Mouse (Mus musculus): ENCODE results near the gene Trim2. TPM values are rescaled to one million over a fixed set of nuclear protein-coding genes. Genes with fewer than 3 reads are reported as not detected.

Trim2 gene
- total RNA-seq, 2 experiments from 2014 or later = 5.1 to 5.8 TPM

DNA sequence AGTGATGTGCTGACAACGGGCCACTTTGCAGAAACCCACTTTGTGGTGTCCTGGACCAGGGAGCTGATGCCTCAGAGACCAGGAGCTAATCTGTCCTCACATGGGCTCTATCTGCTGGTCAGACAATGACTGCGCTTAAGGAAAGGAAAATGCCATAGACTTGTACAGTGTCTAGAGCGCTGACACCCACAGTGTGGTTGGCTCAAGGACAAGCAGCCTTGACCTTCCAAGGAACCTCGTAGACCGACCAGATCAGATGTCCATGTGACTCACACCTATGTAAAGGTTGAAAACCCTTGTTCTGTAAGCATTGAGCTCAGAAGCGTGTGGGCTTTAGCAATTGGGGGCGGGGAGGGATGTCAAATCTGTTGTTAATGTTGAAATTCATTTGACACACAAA, 98.2 kb downstream of the Trim2 start:
- intact Hi-C loops (cut with DNase I) = no loop called here
- no peak for DNase-seq

DNA sequence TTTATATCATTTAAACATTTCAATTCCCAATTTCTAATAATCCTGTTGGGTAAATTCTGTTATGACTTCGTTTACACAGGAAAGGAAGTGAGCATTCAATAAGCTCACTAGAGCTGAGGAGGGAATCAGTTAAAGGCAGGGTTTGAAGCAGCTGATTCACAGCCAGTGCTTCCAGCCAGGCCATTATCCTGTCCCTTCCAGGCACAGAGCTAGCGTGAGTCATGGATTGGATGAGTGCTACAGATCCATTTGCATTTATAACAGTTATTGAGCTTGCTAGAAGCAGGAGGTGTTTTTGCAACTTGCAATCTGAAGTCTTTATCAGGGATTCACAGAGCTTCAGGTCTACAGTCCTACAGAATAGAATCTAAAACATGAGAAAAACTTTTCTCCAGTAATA, 99.3 kb downstream of the Trim2 start:
- intact Hi-C loops (cut with DNase I) = no loop called here
- DNase-seq = no peak

DNA sequence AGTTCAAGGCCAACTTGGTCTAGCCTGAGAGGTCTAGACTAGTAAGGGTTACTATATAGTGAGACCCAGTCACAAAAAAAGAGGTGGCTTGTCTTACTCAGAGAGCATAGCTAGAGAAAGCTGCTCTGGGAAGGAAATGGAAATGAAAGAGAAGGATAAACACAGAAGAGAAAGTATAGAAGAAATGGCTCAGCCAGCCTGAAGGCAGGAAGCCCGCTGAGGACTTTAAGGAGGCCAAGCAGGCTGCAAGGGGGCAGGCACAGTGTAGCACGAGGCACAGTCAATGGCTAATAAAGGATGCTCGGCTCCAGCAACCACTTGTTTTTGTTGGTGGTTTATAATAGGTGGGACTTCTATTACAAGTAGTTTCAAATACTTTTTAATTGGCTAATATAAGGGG, 100.6 kb downstream of the Trim2 start:
- DNase-seq = no peak
- intact Hi-C loops (cut with DNase I) = no loop called here

DNA sequence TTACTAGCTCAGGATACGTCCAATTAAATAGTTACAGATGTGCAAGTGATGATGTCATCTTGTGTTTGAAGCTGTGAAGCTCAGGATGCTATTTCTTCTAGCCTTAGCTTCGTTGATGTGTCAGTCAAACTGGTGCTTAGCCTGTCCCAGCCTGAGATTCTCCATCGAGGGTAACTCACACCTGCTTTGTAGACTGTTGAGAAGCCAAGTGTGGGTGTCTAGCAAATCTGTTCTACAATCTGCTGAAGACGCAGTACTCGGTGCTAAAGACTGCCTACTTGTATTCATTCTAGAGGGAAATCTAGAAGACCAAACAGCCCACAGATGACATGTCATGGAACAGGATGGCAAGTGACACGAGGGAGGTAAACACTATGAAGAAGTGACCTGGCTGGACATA, 101.0 kb downstream of the Trim2 start:
- intact Hi-C loops (cut with DNase I) = no loop called here
- DNase-seq = no peak

DNA sequence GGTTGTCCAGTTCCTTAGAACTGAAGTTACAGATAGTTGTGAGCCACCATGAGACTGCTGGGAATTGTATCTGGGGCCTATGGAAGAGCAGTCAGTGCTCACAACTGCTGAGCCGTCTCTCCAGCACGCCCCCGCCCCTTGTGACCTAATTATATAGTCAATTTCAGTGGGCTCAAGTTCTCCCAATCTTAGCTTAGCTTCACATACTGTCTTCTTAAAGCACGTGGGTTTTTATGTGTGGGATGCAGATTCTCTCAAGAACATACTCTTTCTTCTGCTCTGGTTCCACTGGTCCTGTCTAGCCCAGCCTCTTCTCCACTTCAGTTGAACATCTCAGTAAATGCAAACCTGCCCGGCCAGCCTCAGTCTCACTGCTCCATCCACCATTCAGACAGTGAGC, 102.0 kb downstream of the Trim2 start:
- intact Hi-C loops (cut with DNase I) = no loop called here
- no peak for DNase-seq

DNA sequence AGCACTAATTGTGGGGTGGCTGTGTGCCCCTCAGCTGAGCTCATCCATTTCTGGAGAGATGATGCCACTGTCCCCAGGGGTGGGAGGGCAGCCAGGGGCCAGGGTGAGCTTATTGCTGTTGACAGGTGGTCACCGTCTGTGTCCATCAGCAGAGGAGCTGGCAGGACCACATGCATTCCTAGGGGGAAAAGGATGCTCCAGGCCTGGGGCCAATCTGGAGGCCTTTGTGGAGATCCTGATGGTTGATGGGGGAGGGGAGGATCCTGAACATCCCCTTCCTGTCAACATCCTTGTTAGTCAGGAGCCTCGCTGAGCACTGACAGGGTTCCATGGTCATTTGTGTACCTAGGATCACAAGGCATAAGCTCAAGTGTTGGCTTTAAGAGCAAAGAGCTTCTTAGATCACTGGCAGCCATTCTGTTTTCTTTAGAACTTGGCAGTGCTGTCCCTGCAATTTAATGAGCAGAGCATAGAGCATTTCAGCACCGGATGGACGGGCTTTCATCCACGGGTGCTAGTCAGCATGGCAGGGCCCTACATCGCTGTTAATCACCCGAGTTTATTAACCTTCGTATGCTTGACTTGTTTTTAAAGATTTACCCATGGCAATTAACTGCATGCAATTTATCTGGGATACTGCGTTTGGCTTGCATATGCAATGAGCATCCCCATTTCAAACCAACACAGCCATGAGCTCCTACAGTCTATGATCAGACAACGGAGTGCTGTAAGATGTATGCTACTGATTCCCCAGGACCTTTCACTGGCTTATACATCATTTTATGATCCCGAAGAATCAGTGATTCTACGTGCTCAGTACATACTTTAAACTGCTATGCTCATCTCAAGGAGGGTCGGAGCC, 105.9 kb downstream of the Trim2 start:
- intact Hi-C loops (cut with DNase I) = no loop called here
- DNase-seq = no peak

DNA sequence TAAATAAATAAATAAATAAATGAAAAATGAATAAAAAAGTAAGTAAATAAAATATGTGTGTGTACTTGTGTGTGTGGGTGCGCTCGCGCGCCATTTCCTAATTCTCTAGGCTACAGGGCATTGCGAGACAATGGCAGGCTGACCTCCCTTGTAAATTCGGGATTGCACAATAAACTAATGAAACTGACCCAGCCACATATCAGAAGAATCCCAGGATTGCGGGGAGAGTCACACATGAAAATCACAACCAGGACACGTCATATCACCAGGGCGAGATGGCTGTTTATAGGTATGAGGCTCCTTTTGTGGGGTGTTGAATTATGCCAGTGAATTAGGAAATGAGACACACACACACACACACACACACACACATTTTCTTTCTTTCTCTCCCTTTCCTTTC, 107.2 kb downstream of the Trim2 start:
- DNase-seq = no peak
- intact Hi-C loops (cut with DNase I) = no loop called here

DNA sequence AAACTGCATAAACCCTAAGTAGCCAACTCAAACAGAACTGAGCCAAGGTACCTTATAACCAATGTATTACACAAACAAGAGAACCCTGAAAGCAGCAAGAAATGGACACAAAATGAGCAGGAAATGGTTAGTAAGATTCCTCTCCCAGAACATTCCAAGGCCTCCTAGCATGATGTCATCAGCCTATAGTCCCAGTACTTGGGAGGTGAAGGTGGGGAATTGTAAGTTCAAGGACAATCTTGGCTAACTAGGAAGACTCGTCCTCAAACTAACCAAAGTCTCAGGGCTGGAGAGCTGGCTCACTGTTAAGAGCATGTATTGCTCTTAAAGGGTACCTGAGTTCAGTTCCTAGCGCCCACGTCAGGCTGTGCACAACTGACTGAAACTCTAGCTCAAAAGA, 108.4 kb downstream of the Trim2 start:
- intact Hi-C loops (cut with DNase I) = no loop called here
- DNase-seq = no peak

DNA sequence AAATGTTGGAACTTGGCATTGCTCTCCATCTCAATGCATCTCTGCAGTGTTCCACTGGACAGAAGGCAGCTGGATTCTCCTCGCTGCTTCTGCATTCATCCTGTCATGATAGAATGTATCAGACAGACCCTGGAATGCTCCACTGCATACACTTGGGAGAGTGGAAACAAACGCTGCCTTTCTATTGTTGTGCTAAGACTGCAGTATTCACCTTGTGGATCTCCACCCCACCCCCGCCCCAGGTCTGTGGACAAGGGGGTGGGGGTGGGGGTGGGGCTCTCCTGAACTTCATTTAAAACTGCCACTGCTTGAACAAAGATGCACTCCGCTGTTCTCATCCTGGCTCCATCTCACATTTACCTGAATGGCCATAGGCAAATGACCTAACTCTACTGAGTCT, 112.8 kb downstream of the Trim2 start:
- DNase-seq = no peak
- intact Hi-C loops (cut with DNase I) = no loop called here

DNA sequence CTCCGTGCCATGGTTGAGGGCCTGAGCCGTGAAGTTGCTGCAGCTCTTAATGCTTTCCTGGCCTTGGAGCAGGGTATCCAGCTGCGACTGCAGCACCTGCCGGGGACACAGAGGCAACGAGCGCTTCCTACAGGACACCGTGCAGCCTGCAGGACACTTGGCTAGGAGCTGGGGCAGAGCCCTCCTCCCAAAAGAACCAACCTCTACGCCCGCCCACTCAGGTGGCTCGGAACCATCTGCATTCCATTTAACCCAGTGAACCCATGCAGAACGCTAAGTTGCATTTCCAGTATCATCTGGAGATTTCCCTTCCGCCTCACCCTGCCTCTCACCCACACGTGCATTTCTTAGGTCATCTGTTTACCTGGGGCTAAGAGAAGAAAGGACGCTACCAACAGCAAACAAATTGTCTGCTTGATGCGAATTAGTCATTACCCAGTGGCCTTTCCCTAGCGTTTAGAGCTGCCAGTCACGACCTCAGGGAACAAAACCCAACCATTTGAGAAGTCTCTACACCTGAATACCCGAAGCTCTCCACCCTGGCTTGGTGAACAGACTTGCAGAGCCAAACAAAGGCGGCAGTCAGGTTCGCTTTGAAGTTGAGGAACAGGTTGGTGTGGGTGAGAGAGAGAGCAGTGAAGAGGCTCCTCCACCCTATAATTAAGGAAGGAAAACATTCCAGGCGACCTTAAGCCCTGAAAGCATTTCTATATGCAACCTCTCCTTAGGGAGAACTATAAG, 115.4 kb downstream of the Trim2 start:
- no peak for DNase-seq
- intact Hi-C loops (cut with DNase I) = loop anchor here (2.0 kb wide), 1 partner anchor 69 kb away; no protein-coding TSS in a partner anchor

DNA sequence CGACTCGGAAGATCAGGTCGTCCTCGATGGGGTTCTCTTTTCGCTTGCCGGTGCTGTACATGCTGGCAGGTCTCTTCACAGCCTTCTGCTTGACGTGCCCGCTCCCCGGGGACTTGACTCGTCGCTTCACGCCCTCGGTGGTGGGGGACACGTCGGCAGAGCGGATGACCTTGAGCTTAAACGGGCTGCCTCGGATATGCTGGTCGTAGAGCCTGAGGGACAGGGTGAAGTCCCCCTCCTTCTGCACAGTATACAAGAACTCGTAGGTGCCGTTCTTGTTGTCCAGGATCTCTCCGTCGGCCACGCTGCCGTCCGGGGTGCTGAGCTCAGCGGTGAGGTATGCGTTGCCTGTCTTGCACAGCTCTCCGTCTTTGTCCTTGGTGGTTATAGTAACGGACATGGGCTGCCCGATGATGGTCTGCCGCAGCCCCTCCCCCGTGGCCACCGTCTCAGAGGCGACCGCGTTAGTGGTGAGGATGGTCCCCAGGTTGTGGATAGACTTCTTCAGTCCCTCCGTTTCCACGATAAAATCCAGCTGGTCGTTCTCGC, 116.1 kb downstream of the Trim2 start:
- intact Hi-C loops (cut with DNase I) = loop anchor here (2.0 kb wide), 1 partner anchor 70 kb away; no protein-coding TSS in a partner anchor
- DNase-seq = peak; percentile 18 to 20

DNA sequence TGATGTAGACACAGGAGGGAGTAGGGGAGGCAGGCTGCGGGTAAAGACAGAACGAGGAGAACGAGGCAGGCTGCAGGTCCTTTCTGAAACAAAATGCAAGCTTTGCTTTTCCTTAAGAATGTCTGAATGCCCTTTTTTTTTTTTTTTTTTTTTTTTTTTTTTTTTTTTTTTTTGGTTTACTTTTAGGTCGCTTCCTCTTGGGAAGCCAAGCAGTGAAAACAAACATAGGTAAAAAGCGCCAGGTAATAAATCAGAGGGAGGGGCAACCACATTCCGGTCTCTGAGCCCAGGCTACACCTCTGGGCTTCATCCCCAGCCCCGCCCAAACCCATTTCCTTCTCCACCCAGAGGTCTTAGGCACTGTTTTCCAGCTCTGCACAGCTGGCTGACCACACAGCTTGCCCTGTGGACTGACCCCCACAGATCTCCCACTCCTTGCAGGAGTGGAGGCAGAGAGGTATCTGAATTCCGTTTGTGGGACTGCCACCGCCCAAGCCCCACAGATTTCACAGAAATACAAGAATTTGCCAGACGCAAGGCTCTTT, 117.0 kb downstream of the Trim2 start:
- peak in 1 of 2 experiments; percentile 7 for DNase-seq
- intact Hi-C loops (cut with DNase I) = loop anchor here (2.0 kb wide), 1 partner anchor 71 kb away; no protein-coding TSS in a partner anchor

DNA sequence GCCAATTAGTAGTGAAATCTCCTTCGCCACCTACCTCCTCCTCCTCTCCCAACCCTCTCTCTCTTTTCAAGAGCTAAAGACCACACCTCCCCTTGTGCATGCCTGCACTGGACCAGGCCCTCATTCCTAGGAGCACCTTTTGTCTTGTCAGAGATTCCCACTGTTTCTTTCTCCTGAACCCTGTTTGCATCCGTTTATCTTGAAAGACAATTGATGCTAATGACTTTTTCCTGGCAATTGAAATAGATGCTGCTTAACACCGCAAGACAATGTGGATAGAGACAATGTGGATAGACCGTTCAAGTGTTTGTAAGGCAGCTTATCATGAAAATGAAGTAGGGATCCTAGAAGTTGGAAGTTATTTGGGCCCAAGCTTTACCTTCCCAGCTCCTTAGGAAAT, 125.0 kb downstream of the Trim2 start:
- intact Hi-C loops (cut with DNase I) = no loop called here
- no peak for DNase-seq

DNA sequence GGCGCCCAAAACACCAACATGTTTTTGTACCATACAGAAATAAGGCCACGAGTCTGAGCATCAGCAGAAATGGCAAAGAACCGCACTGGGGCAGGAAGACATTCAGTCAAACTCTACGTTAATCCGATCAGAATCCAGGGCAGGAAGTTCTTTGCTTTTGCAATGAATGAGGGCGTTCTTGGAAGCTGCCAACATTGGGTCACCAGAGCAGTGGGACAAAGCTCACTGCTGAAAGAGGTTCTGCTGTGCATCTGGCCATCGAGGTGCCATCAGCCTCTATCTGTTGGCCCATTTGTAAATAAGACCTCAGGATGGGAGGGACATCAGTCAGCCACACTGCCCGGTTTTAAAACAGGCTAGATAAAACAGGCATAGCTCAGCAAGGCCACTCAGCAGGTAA, 125.6 kb downstream of the Trim2 start:
- DNase-seq = no peak
- intact Hi-C loops (cut with DNase I) = no loop called here

DNA sequence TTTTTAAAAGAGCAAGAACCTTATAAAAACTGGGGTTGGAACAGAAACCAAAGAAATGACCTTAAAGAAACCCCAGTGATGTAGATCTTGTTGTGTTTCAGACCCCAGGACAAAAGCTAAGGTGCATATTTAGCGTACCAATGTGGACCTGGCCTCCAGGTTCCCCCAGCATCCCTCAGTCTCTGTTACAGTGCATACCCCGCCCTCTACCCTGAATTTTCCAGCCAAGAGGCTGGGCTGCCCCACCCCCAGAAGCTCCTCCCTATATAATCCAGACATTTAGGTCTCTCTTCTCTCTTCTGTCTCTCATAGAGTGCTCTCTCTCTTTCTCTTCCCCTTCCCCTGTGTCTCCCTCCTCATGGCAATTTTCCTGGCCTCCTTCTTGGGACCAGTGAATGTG, 126.4 kb downstream of the Trim2 start:
- DNase-seq = no peak
- intact Hi-C loops (cut with DNase I) = no loop called here

DNA sequence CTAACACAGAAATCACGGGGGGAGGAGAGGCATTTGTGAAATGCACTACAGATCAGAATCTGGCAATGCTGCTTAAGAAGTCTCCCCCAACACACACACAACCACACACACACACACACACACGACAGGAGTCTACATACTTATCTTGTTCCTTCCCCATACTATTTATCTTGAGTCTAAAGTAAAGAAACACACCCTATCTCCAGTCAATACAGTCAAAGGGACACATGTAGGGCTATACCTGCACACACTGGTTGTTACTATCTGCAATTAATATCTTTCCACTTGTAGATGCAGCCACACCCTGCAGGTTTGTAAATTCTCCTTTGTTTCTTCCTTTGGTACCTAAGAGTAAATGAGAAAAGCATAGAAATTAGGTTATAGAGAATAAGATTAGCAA, 128.8 kb downstream of the Trim2 start:
- DNase-seq = no peak

DNA sequence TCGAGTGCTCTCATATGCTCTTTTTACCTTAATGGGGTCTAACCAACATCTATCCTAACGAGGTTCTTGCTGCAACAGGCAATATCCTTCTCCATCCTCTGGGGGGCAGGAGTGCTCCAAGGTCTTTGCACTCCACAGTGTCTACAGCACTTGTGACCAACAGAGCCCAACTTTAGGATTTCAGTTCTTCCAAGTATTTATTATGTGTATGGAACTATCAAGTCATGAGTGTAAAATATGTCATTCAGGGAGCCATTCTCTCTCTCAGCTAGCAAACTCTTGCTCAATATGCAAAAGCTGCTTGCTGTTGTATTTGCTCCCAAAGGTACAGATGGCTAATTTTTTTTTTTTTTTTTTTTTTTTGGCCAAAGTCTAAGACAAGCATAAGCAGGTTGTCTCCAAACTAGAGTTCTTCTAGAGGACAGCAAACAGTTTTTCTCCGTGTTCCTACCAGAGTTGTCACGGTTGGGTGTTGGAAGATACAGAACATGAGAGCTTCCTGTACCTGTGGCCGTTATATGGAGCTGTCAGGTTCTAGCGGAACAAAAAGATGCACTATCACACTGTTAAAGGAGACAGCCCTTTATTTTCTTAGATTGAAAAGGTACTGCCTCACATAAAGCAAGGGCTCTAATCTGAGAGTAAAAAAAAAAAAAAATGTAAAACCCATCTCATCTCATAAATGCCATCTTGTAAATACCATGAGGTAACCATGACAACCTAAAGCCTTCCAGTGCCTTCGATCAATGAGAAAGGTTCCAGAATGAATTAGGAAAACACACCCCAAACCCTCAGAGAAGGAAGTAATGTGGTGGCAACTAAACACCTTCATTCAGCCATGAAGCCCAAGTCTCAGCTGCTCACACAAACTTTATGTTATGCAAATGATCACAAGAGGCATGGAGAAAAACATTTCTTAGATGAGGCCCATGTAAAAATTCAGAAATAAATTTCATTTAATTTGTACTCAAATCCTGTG, 131.1 kb downstream of the Trim2 start:
- DNase-seq = peak; percentile 76 to 78
- intact Hi-C loops (cut with DNase I) = loop anchor here (1.0 to 10.0 kb wide), 4 partner anchors 127 to 367 kb away; partner anchors contain the start of gene Fhdc1

More for the DNA sequence above, 128.8 kb downstream of the Trim2 start:
- intact Hi-C loops (cut with DNase I) = loop anchor here (5.0 to 10.0 kb wide), 2 partner anchors 307 to 364 kb away; partner anchors contain the start of gene Fhdc1

DNA sequence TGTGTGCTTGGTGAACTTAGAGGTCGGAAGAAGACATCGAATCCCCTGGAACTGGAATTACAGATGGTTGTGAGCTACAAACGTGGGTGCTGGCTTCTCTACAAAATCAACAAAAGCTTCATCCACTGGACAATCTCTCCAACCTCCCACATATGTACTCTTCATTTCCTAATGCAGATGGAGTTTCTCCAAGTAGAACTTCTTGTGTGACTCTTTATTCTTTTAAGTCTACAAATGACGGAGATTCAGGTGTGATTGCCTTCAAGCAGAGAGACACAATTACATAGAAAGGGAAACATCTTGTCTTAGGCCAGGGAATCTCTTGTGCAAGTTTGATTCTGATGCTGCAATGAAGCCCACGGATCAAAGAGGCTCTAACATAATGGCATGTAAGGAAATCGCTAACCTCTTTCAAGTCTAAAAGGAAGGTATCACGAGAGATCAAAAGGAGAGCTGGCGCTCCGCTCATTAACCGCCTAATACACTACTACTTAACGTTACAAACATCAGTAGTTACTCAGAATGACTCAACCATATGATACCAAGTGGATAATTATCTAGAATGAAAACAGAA, 133.0 kb downstream of the Trim2 start, which contains the start of gene Gm6525:
Gm6525 (plus strand) TSS at position 524 of the 574 bp plus-strand sequence.
- intact Hi-C loops (cut with DNase I) = loop anchor here (2.0 to 10.0 kb wide), 2 partner anchors 129 to 311 kb away; partner anchors contain the start of gene Fhdc1
- no peak for DNase-seq

DNA sequence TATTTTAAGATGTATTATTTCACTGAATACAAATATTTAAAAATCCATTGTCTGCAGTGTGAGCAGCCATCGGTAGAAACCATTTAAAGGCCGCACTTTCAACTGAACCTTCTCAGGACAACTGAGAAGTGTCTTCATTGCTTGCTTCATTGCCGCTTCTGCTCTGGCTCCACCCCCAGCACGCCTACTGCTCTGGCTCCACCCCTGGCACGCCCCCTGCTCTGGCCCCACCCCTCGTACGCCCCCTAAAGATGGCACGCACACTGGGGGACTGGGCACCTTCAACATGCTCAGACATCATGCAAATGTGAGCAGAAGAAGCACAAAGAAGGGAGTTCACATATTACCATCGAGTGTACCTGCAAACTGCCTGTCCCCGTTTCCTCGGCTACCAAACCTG, 134.3 kb downstream of the Trim2 start:
- intact Hi-C loops (cut with DNase I) = loop anchor here (10.0 kb wide), 1 partner anchor 312 kb away; the partner anchor contains the start of gene Fhdc1
- DNase-seq = no peak

Measured in heart, postnatal 36 days (tissue).